Mouse (Mus musculus): ENCODE data around the gene Vamp5.

Vamp5 gene

DNA sequence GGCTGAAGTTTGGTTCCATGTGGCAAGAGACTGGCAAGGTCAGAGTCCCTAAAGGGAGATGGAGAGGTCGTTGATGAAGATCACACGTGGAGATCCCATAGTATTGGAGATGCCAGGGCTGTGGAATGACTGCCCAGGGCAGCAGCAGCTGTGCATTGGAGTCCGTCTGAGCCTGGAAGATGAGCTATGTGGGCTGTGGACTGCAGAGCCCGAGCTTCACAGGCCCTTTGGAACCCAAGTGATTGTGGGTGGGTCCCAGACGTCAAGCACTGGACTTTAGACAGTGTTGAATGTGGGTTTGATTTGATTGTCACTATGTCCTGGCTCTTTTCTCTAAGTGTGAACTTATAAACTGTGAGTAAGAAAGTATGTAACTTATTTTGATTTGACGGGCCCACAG lies 15.3 kb downstream of the Vamp5 start:
- DNase-seq (ENCODE audit: low read depth), result no peak

DNA sequence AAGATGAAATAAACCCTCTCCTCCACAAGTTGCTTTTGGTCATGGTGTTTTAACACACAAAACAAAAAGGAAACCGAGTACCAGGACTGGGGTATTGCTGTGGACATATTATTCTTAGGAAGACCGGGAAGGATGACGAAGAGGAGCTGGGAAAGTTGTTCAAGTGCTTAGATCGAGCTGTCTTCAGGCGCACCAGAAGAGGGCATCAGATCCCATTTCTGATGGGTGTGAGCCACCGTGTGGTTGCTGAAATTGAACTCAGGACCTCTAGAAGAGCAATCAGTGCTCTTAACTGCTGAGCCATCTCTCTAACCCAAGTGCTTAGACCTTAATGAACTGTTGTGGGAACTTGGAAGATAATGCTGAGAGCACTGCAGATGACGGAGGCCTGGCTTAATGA lies 16.3 kb downstream of the Vamp5 start:
- DNase-seq (ENCODE audit: low read depth), result no peak

DNA sequence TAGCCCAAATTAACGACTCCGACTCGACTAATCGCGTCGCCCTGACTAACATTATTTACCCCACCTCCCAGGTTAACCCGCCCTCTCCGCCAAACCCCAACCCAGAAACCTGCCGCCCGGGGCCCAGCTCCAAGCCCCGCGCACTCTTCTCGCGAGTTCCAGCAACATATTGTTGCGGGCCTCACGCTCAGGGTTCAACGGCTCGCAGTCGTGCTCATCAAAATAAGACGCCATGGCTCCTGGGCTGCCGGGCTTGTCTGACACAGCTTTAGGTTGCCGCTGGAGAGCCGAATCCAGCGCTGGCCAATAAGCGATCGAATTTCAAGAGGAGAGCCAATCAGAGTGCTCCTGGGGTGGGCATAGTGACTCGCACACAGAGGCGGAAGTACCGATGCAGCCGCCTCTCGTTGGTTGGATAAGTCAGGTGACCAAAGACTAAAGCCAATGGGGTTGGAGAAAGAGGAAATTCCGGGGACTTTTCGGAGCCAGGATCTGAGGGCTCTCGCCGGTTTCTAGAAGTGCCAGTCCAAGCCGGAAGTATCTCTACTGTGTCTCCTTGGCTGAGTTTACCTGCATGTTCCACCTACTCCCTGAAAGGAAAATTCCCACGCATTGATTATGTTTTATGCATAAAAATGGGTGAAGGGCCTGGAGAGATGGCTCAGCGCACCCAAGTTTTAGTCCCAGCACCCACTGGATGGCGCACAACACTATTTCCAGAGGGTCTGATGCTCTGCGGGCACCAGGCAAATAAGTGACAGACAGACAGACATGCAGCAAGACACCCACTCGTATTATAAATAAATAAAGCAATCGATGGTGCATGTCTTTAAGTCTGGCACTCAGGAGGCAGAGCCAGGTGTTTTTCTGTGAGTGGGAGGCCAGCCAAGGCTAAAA lies 17.9 kb downstream of the Vamp5 start:
- peak; percentile 97 for DNase-seq (ENCODE audit: low read depth)

DNA sequence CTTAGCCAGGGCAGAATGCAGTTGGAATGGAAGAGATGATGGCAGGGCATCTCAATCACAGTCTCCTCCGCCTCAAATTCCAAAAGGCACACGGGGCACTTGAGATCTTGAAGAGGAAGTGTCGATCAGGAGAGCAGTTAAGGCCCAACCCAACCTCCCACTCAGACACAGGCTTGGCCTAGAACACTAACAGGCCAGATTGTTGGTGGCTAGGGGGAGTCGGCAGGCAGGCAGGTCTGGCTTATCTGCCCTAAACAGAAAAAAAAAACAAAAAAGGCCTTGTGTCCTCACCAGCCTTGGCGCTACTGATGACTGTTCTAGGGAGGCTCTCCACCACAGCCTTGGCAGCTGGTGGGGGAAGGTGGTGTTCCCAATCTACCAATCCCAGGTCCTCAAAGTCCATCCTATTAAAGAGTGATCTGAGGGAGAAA lies 19.1 kb downstream of the Vamp5 start:
- no peak for DNase-seq (ENCODE audit: low read depth)

DNA sequence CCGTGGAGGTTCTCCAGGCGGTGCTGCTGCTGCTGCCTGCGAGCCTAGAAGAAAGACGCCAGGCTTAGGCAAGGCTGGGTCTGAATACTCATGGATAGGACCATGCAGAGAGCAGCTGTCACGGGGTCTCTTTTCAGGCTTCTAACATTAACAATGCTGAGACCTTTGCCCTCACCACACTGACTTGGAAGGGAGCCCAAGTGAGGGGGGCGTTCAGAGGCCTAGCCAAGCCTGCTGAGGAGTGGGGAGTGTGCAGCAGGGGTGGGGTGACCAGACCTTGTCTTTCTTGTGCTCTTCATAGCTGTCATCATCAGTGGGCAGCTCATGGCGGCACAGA lies 19.7 kb downstream of the Vamp5 start:
- no peak for DNase-seq (ENCODE audit: low read depth)

DNA sequence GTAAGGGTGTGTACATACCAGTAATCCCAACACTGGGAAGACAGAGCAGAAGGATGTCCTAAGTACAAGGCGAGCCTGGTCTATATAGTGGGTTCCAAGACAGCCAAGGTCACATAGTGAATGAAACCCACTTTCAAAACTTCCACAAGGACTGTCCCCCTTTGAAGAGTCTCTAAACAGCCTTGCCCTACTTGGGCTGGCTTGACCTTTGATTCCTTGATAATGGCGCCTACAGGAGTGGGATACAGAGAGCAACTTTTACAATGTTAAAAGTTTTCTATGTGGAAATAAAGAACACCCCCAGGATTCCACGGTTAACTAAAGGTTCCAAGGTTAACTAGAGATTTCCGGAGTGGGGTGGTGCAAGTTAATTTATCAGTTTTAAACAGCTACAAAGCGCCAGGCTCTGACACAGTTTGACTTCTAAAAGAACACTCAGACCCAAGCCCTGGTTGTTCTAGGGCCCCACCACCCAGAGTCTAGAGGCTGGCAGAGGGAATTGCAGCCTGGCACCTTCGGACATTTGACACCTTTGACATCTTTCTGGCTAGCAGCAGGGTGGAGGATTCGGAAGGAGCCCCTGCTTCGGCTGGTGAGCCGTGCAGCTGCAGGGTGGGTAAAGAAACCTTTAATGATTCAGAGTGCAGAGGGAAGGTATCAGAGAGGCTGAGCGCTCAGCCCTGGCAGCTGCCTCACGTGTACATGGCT lies 20.2 kb downstream of the Vamp5 start:
- DNase-seq (ENCODE audit: low read depth), result no peak

DNA sequence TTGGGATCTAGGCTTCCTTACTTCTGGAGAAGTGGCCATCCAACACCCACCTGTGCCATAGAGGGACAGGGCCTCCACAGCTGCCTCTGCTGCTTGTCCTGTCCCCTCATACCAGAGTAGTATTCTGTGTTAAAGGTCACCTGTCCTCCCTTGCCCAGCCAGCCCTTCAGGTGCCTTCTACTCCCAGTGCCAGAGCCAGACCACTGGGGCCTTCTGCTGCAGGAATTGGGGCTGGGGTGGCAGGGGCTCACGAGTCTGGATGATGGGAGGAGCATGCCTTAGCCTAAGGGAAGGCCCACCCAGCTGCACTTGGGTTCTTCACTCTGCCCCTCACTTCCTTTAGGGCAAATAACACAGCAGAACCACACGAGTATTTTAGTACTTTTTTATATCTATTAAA lies 20.9 kb downstream of the Vamp5 start:
- no peak for DNase-seq (ENCODE audit: low read depth)

DNA sequence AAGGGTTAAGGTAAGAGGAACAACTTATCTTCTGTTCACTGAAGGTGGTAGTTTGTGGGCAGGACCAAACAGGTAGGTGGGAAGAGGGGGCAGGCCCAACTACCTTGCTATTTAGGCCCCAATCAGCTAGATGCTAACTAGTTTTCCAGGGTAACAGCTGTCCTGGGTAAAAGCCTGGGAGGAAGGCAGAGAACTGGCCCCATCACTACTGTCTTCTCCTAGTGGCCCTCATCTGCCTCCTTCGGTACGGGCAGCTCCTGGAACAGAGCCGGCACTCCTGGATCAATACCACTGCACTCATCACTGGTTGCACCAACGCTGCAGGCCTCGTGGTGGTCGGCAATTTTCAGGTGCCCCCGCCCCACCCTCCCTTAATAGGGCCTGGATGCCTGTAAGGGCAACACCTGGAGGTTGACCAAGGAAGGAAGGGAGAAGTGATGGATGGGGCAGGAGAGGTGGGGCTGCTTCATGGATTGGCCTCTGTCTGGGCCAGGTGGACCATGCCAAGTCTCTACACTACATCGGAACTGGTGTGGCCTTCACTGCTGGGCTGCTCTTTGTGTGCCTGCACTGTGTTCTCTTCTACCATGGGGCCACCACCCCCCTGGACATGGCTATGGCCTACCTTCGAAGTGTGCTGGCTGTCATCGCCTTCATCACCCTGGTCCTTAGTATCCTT lies 22.0 kb downstream of the Vamp5 start:
- no peak for DNase-seq (ENCODE audit: low read depth)

DNA sequence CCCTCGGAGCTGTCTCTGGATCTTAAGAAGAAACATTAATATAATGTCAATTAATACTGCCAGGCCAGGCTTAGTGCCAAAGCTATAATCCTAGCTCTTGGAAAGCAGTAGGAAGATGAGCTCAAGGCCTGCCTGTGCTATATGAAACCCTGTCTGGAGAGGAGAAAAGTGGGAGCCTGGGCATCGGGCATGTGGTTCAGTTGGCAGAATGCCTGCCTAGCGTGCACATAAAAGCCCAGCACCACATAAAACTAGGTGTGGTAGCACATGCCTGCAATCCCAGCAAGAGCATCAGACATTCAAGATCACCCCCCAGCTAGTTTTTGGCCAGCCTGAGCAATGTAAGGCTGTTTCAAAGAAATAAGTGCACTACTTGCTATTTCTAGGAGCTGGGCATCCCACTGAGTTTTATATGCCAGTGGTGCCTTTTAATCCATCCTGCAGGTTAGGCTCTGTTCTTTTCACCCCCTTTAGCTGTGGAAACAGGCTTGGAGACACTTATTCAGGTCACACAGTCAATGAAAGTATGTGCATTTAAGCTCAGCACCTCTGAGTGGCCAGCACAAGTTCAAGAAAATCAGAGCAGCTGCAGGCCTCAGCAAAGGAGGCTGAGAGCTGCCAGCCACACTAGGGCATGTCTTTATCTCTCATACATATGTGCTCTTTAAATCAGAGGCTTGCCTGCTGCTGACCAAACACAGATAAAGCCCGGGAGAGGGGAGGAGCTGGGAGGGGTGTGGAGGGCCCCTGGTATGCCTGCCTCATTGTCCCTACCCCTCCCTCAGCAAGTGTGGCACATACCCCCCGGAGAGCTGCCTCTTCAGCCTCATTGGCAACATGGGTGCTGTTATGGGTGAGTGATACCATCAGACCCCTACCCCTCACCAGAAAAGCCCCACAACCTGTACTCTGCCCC lies 22.8 kb downstream of the Vamp5 start:
- no peak for DNase-seq (ENCODE audit: low read depth)

DNA sequence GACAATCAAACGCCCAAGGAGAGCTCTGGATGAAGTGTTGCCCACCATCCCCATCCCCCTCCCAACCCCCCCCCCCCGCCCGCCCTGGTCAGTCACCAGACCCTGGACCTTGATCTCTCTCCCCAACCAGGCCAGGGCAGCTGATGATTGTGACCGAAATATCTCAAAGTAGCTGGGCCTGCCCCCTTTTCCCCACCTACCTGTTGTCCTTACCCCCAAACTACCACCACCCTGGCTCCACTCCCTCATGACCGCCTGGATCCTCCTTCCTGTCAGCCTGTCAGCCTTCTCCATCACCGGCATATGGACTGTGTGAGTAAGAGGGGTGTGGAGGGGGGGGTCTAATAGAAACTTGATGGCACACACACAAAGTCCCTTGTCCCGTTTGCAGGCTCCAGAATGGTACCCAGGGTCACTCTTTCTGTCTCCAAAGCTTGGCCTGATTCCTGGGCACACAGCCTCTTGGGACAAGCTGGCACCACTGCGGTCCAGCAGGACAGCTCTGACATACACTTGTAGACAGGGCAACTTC lies 24.2 kb downstream of the Vamp5 start:
- no peak for DNase-seq (ENCODE audit: low read depth)

DNA sequence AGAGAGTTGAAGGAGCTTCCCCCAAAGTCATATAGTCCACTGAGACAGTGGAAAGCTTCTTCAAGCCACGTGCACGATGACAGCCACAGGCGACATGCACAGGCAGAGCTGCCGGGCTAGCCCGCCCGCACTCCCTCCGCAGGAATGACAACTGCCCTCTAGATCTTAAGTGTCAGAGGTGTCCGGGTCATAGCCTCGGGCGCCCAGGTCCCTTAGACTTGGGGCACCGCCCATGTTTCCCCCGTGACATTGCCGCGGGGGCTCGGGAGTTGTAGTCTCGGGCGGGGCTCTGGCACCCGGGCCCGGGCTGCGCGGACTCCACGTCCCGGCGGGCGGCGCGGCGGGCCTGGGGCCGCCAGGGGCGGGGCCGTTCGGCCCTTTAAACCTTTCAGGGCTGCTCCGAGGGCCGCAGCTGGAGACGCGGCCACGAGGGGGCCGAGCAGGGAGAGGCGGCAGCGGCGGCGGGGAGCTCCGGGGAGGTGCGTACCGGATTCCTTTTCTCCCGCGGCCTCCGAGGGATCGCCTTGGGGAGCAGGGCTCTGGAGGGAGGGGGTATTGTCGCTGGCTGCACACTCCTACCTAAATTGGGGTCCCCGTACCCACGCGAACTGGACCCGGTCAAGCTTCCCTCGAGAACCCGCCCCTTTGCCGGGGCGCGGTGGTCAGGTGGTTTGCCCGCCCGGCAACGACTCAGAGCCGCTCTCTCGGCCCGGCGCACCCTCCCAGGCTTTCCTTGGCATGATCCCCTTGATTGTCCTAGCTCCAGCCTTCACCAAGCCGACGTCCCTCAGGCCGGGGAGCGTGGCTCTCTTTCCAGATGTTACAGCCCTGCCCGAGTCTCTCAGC lies 25.0 kb downstream of the Vamp5 start, which contains the start of gene Tmem150a:
Gene Tmem150a, plus strand, starts transcription at position 382 of the 846 bp plus-strand sequence.
- DNase-seq (ENCODE audit: low read depth), result peak; percentile 47

DNA sequence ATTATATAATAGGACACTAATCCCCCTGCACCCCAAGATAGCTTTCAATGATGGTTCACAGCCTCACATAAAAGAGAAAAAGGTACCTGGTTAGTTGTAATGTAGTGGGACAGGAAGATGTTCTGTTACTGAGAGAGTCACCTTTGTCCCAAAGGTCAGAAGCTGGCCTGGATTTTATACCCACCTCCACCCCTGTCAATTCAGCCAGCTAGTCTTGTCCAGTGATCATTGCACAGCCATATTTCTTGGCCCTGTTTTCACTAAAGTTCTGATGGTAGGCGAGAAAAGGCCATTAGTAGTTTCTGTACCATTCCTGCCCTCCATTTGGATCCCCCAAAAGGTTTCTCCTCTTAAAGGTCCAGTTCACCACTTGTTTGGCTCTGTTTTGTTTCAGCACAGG lies 26.2 kb downstream of the Vamp5 start:
- DNase-seq (ENCODE audit: low read depth), result no peak

DNA sequence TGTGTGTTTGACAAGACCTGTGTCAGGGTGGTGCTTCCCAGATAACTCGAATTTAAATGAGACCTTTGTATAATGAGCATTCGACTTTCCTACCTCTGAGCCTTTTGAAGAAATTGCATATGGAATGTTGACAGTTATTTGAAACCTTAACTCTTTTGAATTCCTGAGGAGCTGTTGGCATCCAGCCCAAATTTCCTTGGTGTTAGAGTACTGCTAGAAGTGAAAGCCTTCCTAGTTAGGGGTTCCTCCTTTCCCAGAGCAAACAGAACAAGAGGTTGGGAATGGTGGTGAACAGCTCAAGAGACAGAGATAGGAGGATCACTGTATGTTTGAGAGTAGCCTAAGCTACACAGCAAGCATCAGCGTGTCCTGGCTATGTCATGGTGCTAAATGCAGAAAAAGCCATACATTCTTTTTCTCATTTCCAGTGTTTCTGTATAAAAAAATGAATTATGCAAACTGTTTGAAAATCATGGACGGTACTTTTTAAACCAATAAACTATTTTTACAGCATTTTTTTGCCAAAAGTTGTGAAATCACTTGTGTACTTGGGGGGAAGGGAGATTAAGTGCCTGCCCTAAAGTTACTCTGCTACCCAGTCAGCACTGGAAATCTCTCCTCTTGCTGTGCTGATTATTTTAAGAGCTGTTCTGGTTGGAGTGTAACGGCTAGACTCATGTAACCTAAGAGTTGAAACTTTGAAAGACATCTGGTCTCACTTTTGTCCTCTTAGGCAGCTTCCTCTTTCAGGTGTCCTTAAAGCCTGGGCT lies 27.4 kb downstream of the Vamp5 start:
- DNase-seq (ENCODE audit: low read depth), result no peak

DNA sequence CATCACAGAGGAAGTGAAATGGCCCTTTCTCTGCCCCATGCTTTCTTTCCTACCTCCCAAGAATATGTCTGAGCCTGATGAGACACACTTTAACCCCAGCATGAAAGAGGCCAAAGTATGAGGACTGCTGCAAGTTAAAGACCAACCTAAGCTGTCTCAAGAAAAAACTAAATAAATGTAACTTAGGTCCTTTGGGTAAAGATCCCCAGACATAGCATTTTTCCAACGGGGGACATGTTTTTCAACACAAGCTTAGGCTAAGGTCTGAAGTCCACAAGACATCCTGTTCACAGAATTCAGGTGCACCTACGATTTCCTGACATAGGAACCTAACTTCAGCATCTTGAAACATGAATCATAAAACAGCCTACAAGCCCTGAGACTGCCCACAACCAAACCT lies 30.1 kb downstream of the Vamp5 start:
- no peak for DNase-seq (ENCODE audit: low read depth)

DNA sequence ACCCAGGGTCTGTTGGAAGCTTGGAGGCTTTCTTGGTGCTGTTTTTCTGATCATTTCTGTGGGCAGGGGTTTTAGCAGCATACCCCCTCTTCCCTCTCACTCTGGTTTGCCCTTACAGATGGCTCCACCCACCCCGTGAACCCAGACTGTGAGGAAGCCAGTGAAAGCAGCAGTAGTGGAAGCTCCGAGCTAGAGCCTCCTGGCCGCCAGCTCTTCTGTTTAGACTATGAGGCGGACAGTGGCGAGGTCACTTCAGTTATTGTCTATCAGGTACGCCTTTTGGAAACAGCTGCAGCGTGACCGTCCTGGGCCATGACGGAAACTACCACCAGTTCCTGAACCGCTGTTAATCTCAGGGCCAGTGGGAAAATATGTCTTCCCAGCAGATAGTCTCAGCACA lies 31.9 kb downstream of the Vamp5 start:
- no peak for DNase-seq (ENCODE audit: low read depth)

DNA sequence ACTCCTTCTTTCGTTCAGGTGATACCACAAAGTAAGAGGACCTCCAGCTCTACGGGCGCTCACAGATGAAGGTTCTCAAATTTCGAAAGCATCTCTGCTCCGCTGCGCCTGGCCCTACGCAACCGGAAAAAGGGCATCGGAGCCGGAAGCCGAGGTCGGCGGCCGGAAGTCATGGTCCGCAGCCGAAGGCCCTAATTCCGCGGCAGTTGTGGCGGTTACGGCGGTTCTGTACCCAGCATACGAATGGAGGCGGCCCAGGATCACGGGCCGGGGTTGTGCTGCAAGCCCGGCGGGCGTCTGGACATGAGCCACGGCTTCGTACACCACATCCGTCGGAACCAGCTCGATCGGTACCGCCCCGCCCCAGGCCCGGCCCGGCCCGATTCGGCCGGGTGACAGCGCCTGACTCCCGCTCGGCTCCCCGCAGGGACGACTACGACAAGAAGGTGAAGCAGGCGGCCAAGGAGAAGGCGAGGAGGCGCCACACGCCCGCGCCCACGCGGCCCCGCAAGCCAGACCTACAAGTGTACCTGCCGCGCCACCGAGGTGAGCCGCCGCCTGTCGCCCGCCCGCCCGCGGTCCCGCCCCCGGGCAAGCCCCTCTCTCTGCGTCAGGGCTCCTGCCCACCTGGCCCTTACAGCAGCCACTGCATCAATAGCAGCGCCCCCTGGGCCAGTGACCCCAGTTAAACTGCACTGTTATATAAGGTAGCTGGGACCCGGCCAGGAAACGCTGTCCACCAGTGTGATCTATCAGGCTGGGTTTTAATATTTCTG lies 32.9 kb downstream of the Vamp5 start, which contains the start of gene 0610030E20Rik:
Gene 0610030E20Rik, plus strand, starts transcription at position 152 of the 776 bp plus-strand sequence.
- peak; percentile 80 for DNase-seq (ENCODE audit: low read depth)

DNA sequence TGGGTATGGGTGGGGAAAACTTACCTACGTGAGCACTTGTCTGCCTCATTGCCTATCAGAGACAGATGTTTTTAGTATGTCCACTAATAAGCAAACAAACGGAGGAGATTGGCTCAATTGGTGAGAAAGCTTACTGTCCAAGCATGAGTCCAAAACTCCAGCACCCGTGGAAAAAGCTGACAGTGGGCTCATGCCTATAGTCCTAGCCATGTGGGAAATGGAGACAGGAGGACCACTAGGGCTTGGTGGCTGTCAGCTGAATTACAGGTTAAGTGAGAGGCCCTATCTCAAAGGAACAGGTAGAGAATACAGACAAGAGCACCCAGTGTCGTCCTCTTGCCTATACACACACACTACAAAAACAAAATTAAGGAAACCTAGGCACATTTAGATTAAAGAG lies 34.0 kb downstream of the Vamp5 start:
- DNase-seq (ENCODE audit: low read depth), result peak; percentile 34

DNA sequence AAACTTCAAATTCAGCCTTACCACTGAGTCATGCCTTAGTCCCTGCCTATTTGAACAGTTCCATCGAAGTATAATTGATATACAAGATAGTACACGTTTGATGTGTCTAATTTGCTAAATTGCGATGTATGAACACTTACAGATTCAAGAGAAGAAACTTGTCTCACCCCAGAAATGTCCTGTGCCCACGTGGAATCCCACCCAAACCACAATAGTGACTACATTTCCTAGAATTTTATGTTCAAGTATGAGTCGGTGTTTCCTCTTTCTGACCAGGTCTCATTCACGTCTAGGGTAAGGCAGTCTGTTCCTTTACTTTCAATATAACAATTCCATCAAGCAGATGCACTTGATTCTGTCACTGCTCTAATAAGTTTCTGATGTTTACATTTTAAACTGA lies 34.6 kb downstream of the Vamp5 start:
- no peak for DNase-seq (ENCODE audit: low read depth)

DNA sequence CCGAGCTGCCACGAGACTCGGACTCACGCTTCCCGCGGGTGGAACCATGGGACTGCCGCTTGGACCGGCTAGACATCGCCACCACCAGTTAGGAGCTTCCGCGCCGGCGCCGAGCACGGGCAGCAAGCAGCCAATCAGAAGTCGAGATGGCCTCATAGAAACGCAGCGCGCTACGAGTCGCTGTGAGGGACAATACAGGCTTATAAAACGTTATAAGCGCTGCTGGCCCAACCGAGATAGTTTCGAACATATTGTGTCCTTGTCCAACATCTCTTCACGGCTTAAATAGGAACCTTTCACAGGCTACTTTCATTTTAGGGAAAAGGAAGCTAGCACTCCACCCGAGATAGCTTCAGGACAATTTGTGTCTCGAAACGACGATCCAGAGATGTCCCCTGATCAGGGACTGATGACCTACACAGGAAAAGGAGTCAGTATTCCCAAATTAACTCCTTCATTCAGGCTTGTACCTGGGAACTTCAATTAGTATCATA lies 35.1 kb downstream of the Vamp5 start, which contains the start of gene Usp39:
Gene Usp39, minus strand, starts transcription at position 111 of the 494 bp plus-strand sequence.
- peak; percentile 94 for DNase-seq (ENCODE audit: low read depth)

All from naive thymus-derived CD4-positive, alpha-beta T cell, adult 2 months (primary cell).